Mouse (Mus musculus): ENCODE results near the gene Cenpu. TPM values are rescaled to one million over a fixed set of nuclear protein-coding genes. Genes with fewer than 3 reads are reported as not detected.

Cenpu gene
- polyA plus RNA-seq (2012; rRNA removed): 0.80 and 1.4 TPM in 2 replicates

DNA sequence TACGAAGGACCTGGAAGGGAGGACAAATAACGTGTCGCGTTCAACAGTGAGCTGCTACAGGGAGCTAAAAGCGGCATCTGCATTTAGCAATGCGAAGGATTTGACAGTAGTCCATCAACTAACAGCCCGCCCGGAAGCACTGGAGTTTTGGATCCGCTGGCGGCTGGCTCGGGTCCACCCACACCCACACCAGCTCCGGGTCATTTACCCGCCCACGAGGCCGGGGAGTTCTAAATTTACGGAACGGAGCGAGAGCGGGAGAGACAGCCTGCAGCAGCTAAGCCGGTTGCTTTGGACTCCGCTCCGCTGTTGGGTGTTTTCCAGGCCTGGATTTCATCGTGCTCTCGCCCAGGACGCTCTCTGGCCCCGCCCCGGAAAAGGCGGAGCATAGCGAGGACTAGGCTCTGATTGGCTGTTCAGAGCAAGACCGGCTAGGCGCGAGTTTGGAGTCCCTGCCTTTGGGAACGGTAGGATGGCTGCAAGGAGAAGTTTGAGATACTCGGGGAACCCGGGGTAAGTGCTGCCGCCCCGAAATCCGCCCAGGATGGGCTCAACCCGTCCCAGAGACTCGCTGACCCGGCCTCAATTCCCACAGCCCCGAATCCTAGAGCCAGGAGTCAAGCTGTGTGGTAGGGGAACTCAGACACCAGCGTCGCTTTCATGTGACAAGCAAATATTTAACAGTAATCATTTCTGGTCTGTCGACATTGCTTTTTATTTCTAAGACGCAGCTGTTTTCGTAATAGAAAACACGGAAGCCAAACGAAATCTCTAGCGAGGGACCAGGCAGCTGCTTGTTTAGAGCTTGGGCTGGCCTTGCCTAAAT is at the start of gene Cenpu:
Gene Cenpu (plus strand): TSS at position 414 of the 826 bp plus-strand sequence.
- peak; percentile 97 for DNase-seq (ENCODE audit: low read depth)

DNA sequence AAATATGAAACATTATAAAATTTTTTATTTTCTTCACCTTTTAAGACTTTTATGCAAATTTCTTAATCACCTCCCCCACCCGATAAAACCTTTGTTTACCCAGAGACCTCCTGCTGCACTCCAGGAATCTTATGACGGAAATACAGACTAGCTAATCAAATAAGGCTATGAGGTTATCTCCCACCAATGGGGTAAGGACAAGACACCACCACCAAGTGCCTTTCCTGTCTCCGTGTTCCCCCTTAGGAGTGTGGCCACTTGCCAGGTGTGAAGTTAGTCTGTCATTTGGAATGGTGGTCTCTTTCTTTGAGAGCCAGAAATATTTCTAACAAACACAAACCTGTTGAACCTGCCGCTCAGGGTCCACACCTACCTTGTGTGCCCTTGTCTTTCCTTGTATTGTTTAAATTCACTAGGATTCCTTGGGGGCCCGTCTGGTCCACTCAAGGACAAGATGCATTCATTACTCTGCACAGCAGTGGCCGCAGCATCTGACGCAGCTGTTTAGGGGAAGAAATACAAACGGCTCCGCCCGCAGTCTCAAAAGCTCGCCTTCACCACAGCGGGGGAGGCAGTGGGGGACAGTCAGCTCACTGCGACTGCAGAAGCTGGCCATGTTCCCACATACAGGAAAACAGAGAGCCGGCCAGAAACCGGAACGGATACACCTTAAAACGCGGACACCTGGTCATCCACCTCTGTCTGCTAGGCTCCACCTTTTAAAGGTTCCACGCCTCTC is 49.3 kb upstream of the Cenpu start:
- no peak for DNase-seq (ENCODE audit: low read depth)

GRCm38 (mm10) chr8:46503072-46503695 is 48.6 kb upstream of the Cenpu start:
- DNase-seq (ENCODE audit: low read depth): no peak

- DNase-seq (ENCODE audit: low read depth): no peak
Observed at GRCm38 (mm10) chr8:46504196-46504595, 47.6 kb upstream of the Cenpu start.

- DNase-seq (ENCODE audit: low read depth): no peak
Observed at GRCm38 (mm10) chr8:46508488-46509395, 43.1 kb upstream of the Cenpu start.

DNA sequence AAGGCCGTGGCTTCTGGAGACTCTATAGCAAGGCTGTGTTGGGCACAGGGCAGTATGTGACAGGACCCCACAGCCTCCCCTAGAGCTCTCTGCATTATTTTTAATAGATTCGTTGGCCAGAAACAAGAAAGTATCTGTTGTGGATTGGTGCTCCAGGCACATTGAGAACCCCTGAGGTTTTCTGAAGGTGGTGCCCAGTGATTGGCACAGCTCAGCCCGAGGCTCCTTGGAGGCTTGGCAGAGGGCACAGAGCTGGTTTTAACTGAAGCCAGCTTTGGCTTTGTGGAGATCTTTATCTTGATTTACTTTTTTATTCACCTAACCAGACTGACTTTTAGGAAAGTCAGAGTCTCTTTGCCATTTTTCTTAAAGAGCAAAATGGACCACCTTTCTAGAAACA is 42.4 kb upstream of the Cenpu start:
- no peak for DNase-seq (ENCODE audit: low read depth)

- no peak for DNase-seq (ENCODE audit: low read depth)
Observed at GRCm38 (mm10) chr8:46511336-46511735, 40.5 kb upstream of the Cenpu start.

GRCm38 (mm10) chr8:46512538-46512937 is 39.3 kb upstream of the Cenpu start:
- no peak for DNase-seq (ENCODE audit: low read depth)

DNA sequence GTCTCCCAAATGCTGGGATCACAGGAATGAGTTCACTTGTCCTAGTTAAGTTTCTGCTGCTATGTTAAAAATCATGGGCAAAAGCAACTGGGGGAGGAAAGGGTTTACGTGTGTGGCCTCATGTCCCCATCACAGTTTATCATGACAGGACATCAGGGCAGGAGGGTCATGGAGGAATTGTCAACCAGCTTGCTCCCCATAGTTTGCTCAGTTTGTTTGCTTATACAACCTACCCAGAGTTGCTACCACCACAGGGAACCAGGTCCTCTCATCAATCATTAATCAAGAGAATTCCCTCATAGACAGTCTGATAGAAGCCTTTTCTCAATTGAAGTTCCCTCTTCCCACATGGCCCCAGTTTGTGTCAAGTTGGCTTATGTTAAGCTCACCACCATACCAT is 37.8 kb upstream of the Cenpu start:
- DNase-seq (ENCODE audit: low read depth): no peak

DNA sequence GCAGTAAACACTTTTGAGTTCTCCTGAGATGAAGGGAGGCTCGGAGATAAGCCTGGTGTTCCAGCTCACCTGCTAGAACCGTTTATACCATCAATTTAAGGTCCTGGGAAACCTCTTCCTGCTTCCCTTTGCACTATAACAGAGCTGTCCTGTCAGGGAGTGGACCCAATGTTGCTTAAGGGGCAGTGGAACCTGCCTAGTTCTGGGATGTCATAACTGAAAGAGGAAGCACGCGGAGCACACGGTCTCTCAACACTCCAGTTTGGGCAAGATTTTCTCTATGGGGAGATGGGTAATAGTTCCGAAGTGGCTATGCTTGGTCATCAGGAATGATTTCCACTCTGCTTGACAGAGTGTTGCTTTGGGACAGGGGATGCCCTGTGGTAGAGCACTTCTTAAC is 31.2 kb upstream of the Cenpu start:
- DNase-seq (ENCODE audit: low read depth): no peak

- DNase-seq (ENCODE audit: low read depth): no peak
Observed at GRCm38 (mm10) chr8:46526098-46526497, 25.7 kb upstream of the Cenpu start.

DNA sequence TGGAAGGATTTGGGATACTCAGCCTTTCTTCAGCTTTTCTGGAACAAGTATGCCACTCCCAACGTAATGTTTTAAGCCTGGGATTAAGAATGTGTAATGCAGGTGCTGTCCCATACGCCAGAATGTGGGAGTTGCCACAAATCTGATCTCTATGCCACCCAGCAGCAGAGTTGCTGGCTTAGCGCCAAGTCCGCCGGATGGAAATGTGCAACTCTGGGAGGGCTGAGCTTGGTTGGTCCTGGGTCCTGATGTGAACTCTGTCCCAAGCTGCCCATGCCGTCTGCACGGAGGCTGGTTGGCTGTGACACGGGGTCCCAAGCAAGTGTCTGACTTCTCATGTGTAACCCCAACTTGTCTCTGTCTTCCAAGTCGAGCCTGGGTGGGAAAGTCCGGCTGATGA is 25.0 kb upstream of the Cenpu start:
- DNase-seq (ENCODE audit: low read depth): no peak

- DNase-seq (ENCODE audit: low read depth): no peak
Observed at GRCm38 (mm10) chr8:46529508-46529907, 22.3 kb upstream of the Cenpu start.

DNA sequence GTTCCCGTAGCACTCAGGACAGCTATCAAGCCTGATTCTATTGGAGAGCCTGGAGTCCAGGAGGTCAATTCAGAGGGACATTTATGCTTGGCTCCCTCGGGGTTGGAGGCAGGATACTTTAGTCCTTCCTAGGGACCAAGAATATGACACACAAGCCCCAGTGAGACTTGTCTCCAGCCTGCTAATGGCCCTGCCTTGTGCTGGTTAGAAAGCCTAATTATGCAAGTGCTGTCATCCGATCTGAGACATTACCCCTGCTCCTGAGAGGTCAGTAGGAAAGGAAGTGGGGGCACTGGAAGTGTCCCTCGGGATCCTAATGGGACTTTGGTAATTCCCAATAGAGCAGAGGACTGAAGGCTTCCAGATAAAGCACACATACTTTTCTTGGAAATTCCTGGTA is 21.3 kb upstream of the Cenpu start:
- no peak for DNase-seq (ENCODE audit: low read depth)

- DNase-seq (ENCODE audit: low read depth): no peak
Observed at GRCm38 (mm10) chr8:46533926-46534325, 17.9 kb upstream of the Cenpu start.

DNA sequence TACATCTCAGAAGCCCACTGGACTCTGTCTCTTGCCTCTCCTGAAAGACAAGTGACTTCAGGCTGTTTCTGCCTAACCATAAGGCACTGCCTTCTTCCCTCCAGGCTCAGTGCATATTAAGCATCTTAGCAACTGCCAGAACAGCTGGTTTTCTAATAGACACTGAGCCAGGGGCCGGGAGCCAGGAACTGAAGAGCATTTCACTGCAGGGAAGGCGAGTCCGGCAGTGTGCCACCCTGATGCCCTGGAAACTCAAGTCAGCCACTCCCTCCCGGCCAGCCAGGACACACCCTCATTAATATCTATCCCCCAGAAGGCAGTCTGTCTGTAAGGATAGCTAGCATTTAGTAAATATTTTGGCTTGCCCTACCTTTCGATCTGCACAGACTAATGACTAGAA is 12.1 kb upstream of the Cenpu start:
- no peak for DNase-seq (ENCODE audit: low read depth)

DNA sequence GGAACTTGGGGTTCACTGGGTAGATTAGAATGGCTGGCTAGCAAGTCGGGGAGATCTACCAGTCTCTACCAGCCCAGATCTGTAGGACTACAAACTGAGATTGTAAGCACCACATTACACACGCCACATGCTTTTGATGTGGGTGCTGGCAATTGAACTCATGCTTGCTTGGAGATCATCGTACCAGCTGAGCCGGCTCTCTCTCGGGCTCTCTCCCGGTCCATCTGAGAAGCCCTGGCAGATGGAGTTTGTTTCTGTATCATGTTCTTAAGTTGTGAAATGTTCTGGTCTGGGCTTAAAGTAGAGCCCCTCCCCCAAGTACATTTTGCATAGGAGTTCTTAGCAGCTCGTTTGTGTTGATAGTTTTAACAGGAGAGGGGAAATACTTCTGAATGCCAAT is 8.6 kb upstream of the Cenpu start:
- no peak for DNase-seq (ENCODE audit: low read depth)

- no peak for DNase-seq (ENCODE audit: low read depth)
Observed at GRCm38 (mm10) chr8:46543662-46544061, 8.2 kb upstream of the Cenpu start.

DNA sequence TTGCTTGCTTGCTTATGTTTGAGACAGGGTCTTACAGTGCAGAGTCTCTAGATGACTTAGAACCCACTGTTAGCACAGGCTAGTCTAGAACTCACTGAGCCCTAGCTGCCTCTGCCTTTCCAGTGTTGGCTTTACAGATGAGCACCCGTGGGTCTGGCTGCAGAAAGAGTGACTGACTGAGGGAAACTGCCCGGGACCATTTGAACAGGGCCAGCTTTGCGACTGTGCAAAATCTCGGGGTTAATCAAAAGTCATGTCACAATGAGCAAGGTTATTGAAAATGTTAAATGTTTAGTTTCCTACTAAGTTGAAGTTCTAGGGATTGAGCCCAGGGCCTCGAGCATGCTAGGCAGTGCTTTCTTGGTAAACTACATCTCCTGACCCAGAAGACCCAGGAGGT is 6.0 kb upstream of the Cenpu start:
- no peak for DNase-seq (ENCODE audit: low read depth)

DNA sequence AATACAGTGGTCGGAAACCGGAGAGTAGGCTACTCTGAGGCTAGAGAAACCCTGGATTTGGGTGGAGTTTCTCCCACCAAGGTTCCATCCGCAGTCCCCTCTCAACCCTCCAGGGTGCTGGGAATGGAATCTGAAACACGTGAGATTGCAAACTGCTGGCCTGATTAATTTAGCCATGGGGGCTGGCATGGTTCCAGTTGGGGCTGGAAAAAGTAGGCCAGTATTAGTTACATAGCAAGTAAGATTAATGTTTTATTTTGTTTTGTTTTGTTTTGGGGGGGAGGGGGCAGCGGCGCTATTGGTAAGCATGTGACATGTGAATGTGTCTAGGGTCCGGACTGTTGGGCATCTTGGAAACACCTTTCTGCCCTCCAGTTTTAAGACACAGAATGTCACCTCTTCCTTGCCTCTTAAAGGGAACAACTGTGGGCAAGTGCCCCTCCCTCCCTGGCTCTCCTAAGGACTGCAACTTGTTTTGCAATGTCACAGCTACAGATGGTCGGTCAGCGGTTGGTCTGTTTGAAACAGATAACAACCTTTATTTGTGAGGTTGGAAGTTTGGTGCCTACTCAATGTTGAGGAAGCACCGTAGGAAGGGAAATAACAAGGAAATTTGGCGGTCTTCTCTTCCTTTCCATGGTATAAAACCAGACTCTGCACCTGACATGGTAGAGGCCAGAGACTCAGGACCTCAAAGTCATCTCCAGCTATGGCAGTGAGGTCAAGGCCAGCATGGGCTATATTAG is 5.2 kb upstream of the Cenpu start:
- no peak for DNase-seq (ENCODE audit: low read depth)

GRCm38 (mm10) chr8:46547245-46547644 is 4.6 kb upstream of the Cenpu start:
- DNase-seq (ENCODE audit: low read depth): no peak

Measured in gonadal fat pad, adult 2 months (tissue).